Mouse (Mus musculus): ENCODE measurements around the gene Gm1043. TPM values are rescaled to one million over a fixed set of nuclear protein-coding genes. Genes with fewer than 3 reads are reported as not detected.

Gene Gm1043
- polyA plus RNA-seq, 1 experiment: 3.0 TPM

DNA sequence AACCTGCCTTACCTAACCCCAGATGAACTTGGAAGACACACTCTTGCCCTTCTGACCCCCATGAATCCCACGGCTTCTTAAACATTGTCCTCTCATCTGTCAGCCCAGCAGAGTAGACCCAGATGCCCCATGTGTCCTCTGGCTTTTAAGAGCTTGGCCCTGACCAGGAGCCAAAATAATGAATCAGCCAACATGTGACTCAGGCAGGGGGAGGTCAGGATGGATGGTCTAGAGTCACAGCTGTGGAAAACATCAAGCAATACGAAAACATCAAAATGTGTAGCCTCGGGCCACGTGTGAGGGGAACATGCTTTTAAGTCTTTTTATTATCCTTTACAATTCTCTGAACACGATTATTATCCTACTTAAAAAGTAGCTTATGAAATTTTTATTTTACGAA, 178.6 kb downstream of the Gm1043 start:
- Histone ChIP-seq H3K4me3 (ENCODE audit: extremely low read depth, insufficient read depth, insufficient read length) (no peak overlapping the region), H3K27me3 (ENCODE audit: control insufficient read depth, insufficient read depth, low read length) (no peaks in the 10 kb centered on the region), H3K36me3 (ENCODE audit: control insufficient read depth, insufficient read depth, low read length) (no peaks in the 10 kb centered on the region), H3K4me1 (ENCODE audit: control insufficient read depth, insufficient read depth, insufficient read length) (no peaks in the 10 kb centered on the region), H3K27ac (ENCODE audit: insufficient read depth, low read length) (no peak overlapping the region)
- DNase-seq (ENCODE audit: low read depth in 1 of 2, low spot score in 2 of 2): no peak
- TF ChIP-seq POLR2A (IDR thresholded peaks at IDR 0.05; ENCODE audit: low read depth, low read length) (no peak), CTCF (IDR thresholded peaks at IDR 0.05; ENCODE audit: extremely low read depth, insufficient read depth, insufficient read length, insufficient replicate concordance) (no peak)
- WGBS: 83% methylated on average over 6 of the region's 6 CpGs

Other genes with a start within 250 kb of the Gm1043 start
- gene Ppp2r2c, start 216.9 kb upstream of the Gm1043 start, polyA plus RNA-seq (2012; rRNA removed): 0.05 TPM in 2 replicates
- 7.2 TPM in 2 replicates for gene Wfs1, start 96.2 kb upstream of the Gm1043 start, polyA plus RNA-seq (2012; rRNA removed)
- gene Crmp1, start 156.6 kb downstream of the Gm1043 start, polyA plus RNA-seq (2012; rRNA removed): 1.4 and 1.5 TPM in 2 replicates